Mouse (Mus musculus): ENCODE data around the gene Gm20716. TPM values are rescaled to one million over a fixed set of nuclear protein-coding genes. Genes with fewer than 3 reads are reported as not detected.

Gm20716 gene
- total and polyA plus RNA-seq, 3 experiments: 24.4 to 29.4 TPM; not detected in 1

- no peaks in the 10 kb centered on the region for H3K9me3 ChIP-seq (replicated peaks; ENCODE audit: insufficient read depth, low read length)
- H3K27ac ChIP-seq (ENCODE audit: control insufficient read depth, low read depth, low read length): no peak overlapping the region
- no peaks in the 10 kb centered on the region for H3K4me1 ChIP-seq (ENCODE audit: control insufficient read depth in 1 of 2, insufficient read depth in 2 of 2, low read length in 2 of 2)
- no peak for DNase-seq (ENCODE audit: low read depth, low spot score)
- no peak overlapping the region for H3K9ac ChIP-seq (ENCODE audit: control insufficient read depth, low read depth, low read length, poor library complexity, severe bottlenecking)
- H3K27me3 ChIP-seq (ENCODE audit: control insufficient read depth in 1 of 2, insufficient read depth in 2 of 2, low read length in 2 of 2): no peaks in the 10 kb centered on the region
- H3K79me2 ChIP-seq (ENCODE audit: control insufficient read depth, insufficient read depth, low read length, poor library complexity): no peaks in the 10 kb centered on the region
- no peak overlapping the region for H3K4me3 ChIP-seq (ENCODE audit: control insufficient read depth in 1 of 2, insufficient read depth in 1 of 2, low read depth in 2 of 2, low read length in 2 of 2)
- no peaks in the 10 kb centered on the region for H3K36me3 ChIP-seq (ENCODE audit: control insufficient read depth in 1 of 2, insufficient read depth in 2 of 2, low read length in 2 of 2)
- no peak for TF ChIP-seq MYB (IDR thresholded peaks at IDR 0.05; ENCODE audit: low read depth, low read length)
- no peak for TF ChIP-seq POLR2AphosphoS5 (IDR thresholded peaks at IDR 0.05; ENCODE audit: borderline replicate concordance, low read depth, low read length)
- TF ChIP-seq NELFE (IDR thresholded peaks at IDR 0.05; ENCODE audit: low read depth, low read length): no peak
- TF ChIP-seq RAD21 (IDR thresholded peaks at IDR 0.05; ENCODE audit: low read depth, low read length): no peak
- no peak for TF ChIP-seq TAL1 (IDR thresholded peaks at IDR 0.05; ENCODE audit: low read length)
- no peak for TF ChIP-seq ETS1 (IDR thresholded peaks at IDR 0.05; ENCODE audit: low read depth, low read length)
- TF ChIP-seq POLR2A (IDR thresholded peaks at IDR 0.05; ENCODE audit: control insufficient read depth in 1 of 2, insufficient read depth in 1 of 2, low read depth in 1 of 2, low read length in 2 of 2, poor library complexity in 1 of 2): no peak
- no peak for TF ChIP-seq KAT2A (conservative IDR thresholded peaks at IDR 0.05; ENCODE audit: low read depth, low read length)
- no peak for TF ChIP-seq USF2 (IDR thresholded peaks at IDR 0.05; ENCODE audit: borderline replicate concordance in 1 of 2, insufficient read depth in 1 of 2, low read depth in 1 of 2, low read length in 2 of 2)
- no peak for TF ChIP-seq RCOR1 (IDR thresholded peaks at IDR 0.05; ENCODE audit: low read depth, low read length)
These were observed 12.7 kb upstream of the Gm20716 start for GRCm38 (mm10) chr2:168242841-168243240.

DNA sequence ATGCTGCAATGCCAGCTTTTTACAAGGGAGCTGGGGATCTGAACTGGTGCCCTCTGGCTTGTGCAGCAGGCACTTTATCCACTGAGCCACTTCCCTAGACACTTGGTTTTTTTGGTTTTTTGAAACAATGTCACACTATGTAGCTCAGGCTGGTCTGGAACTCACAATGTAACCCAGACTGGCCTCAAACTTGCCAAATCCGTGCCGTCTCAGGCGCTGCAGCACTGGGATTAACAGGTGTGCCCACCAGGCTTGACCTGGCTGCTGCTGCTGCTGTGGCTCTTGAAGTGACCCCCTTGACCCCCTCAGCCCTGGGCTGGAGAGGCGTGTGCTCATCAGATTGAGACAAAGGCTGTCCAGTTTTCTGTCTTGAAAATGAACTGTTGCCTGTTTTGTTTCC is 8.2 kb upstream of the Gm20716 start:
- no peaks in the 10 kb centered on the region for H3K4me1 ChIP-seq (ENCODE audit: control insufficient read depth in 1 of 2, insufficient read depth in 2 of 2, low read length in 2 of 2)
- H3K36me3 ChIP-seq (ENCODE audit: control insufficient read depth in 1 of 2, insufficient read depth in 2 of 2, low read length in 2 of 2): no peaks in the 10 kb centered on the region
- H3K27me3 ChIP-seq (ENCODE audit: control insufficient read depth in 1 of 2, insufficient read depth in 2 of 2, low read length in 2 of 2): no peaks in the 10 kb centered on the region
- no peaks in the 10 kb centered on the region for H3K9me3 ChIP-seq (replicated peaks; ENCODE audit: insufficient read depth, low read length)
- no peak overlapping the region for H3K4me3 ChIP-seq (ENCODE audit: control insufficient read depth in 1 of 2, insufficient read depth in 1 of 2, low read depth in 2 of 2, low read length in 2 of 2)
- H3K27ac ChIP-seq (ENCODE audit: control insufficient read depth, low read depth, low read length): no peak overlapping the region
- H3K79me2 ChIP-seq (ENCODE audit: control insufficient read depth, insufficient read depth, low read length, poor library complexity): no peaks in the 10 kb centered on the region
- no peak for TF ChIP-seq CHD2 (IDR thresholded peaks at IDR 0.05; ENCODE audit: low read length)
- no peak for TF ChIP-seq MAX (IDR thresholded peaks at IDR 0.05; ENCODE audit: low read length)
- TF ChIP-seq CHD1 (IDR thresholded peaks at IDR 0.05; ENCODE audit: low read depth, low read length): no peak
- no peak for TF ChIP-seq KAT2A (conservative IDR thresholded peaks at IDR 0.05; ENCODE audit: low read depth, low read length)
- TF ChIP-seq NELFE (IDR thresholded peaks at IDR 0.05; ENCODE audit: low read depth, low read length): no peak
- no peak for TF ChIP-seq RAD21 (IDR thresholded peaks at IDR 0.05; ENCODE audit: low read depth, low read length)
- TF ChIP-seq SIN3A (IDR thresholded peaks at IDR 0.05; ENCODE audit: low read length): no peak
- no peak for TF ChIP-seq NRF1 (IDR thresholded peaks at IDR 0.05; ENCODE audit: insufficient read depth, low read depth, low read length, poor library complexity, severe bottlenecking)
- no peak for TF ChIP-seq HCFC1 (IDR thresholded peaks at IDR 0.05; ENCODE audit: low read depth, low read length)
- no peak for TF ChIP-seq UBTF (IDR thresholded peaks at IDR 0.05; ENCODE audit: borderline replicate concordance, insufficient read depth, low read depth, low read length)
- no peak overlapping the region for H3K9ac ChIP-seq (ENCODE audit: control insufficient read depth, low read depth, low read length, poor library complexity, severe bottlenecking)
- no peak for DNase-seq (ENCODE audit: low read depth, low spot score)

Data from MEL (cell line).